Mouse (Mus musculus) MEL (cell line): ENCODE data around the gene D630039A03Rik. TPM values are rescaled to one million over a fixed set of nuclear protein-coding genes. Genes with fewer than 3 reads are reported as not detected.

Source experiments
- DNase-seq: peaks from one replicate; pipeline ENCODE4 v3.0.0; 2011; ENCODE audit warnings: low read depth, low spot score
- H3K27ac ChIP-seq: 2 replicates; pipeline ENCODE4 v1.5.1; 2012; ENCODE audit warnings: low read depth, mild to moderate bottlenecking, control low read depth, low read length, moderate library complexity; ENCODE audit not compliant: control insufficient read depth
- H3K27me3 ChIP-seq, 2 experiments: fragments of 150-350 bp in 1 of 2; sonication (generic) in 1 of 2; 2 replicates each; pipeline ENCODE4 v1.6.1; 2012; ENCODE audit warnings: low read length in 2 of 2, mild to moderate bottlenecking in 2 of 2, improper control_type of control experiment in 1 of 2, moderate library complexity in 1 of 2; ENCODE audit not compliant: insufficient read depth in 2 of 2, control insufficient read depth in 1 of 2
- H3K36me3 ChIP-seq, 2 experiments: 2 replicates each; pipeline ENCODE4 v1.6.1; 2012 to 2014; ENCODE audit warnings: low read length in 2 of 2, improper control_type of control experiment in 1 of 2, inconsistent platforms in 1 of 2, mild to moderate bottlenecking in 1 of 2; ENCODE audit not compliant: insufficient read depth in 2 of 2, control insufficient read depth in 1 of 2
- H3K4me1 ChIP-seq, 2 experiments: fragments of 150-350 bp in 1 of 2; sonication (generic) in 1 of 2; 2 replicates each; pipeline ENCODE4 v1.6.1; 2012; ENCODE audit warnings: low read length in 2 of 2, improper control_type of control experiment in 1 of 2, mild to moderate bottlenecking in 1 of 2; ENCODE audit not compliant: insufficient read depth in 2 of 2, control insufficient read depth in 1 of 2
- H3K4me3 ChIP-seq, 2 experiments: fragments of 150-350 bp in 1 of 2; sonication (generic) in 1 of 2; 2 replicates each; pipeline ENCODE4 v1.5.1; 2012; ENCODE audit warnings: low read depth in 2 of 2, low read length in 2 of 2, mild to moderate bottlenecking in 2 of 2, moderate library complexity in 2 of 2, control low read depth in 1 of 2, improper control_type of control experiment in 1 of 2; ENCODE audit not compliant: control insufficient read depth in 1 of 2, insufficient read depth in 1 of 2
- H3K79me2 ChIP-seq: 2 replicates; pipeline ENCODE4 v1.6.1; 2012; ENCODE audit warnings: mild to moderate bottlenecking, low read length, moderate library complexity; ENCODE audit not compliant: control insufficient read depth, poor library complexity, insufficient read depth
- H3K9ac ChIP-seq: 2 replicates; pipeline ENCODE4 v1.6.1; 2012; ENCODE audit warnings: low read depth, mild to moderate bottlenecking, control low read depth, low read length, moderate library complexity; ENCODE audit not compliant: control insufficient read depth, poor library complexity, severe bottlenecking
- H3K9me3 ChIP-seq: fragments of 150-350 bp; sonication (generic); replicated peaks from 2 replicates; pipeline ENCODE4 v1.6.1; 2012; ENCODE audit warnings: mild to moderate bottlenecking, low read length, improper control_type of control experiment, moderate library complexity; ENCODE audit not compliant: insufficient read depth
- E2F4 ChIP-seq: IDR thresholded peaks from 2 replicates; pipeline ENCODE4 v1.6.1; 2011; ENCODE audit warnings: low read depth, low read length, improper control_type of control experiment, borderline replicate concordance
- ELF1 ChIP-seq: IDR thresholded peaks from 2 replicates; pipeline ENCODE4 v1.6.1; 2014; ENCODE audit warnings: low read depth, mild to moderate bottlenecking, inconsistent platforms, low read length, improper control_type of control experiment, moderate library complexity
- EP300 ChIP-seq, 2 experiments: IDR thresholded peaks; 2 replicates each; pipeline ENCODE4 v1.6.1; 2011; ENCODE audit warnings: improper control_type of control experiment in 2 of 2, low read length in 2 of 2, low read depth in 1 of 2, mild to moderate bottlenecking in 1 of 2
- ETS1 ChIP-seq: IDR thresholded peaks from 2 replicates; pipeline ENCODE4 v1.6.1; 2012; ENCODE audit warnings: low read depth, mild to moderate bottlenecking, inconsistent platforms, low read length, improper control_type of control experiment, moderate library complexity
- GATA1 ChIP-seq: IDR thresholded peaks from 2 replicates; pipeline ENCODE4 v1.6.1; 2011; ENCODE audit warnings: low read depth, low read length, improper control_type of control experiment
- MAFK ChIP-seq: IDR thresholded peaks from 2 replicates; pipeline ENCODE4 v1.6.1; 2011; ENCODE audit warnings: low read depth, mild to moderate bottlenecking, low read length, improper control_type of control experiment, borderline replicate concordance
- MAX ChIP-seq: IDR thresholded peaks from 2 replicates; pipeline ENCODE4 v1.6.1; 2011; ENCODE audit warnings: low read length, improper control_type of control experiment
- MAZ ChIP-seq: IDR thresholded peaks from 2 replicates; pipeline ENCODE4 v1.6.1; 2012; ENCODE audit warnings: low read depth, mild to moderate bottlenecking, inconsistent platforms, low read length, improper control_type of control experiment
- MEF2A ChIP-seq: IDR thresholded peaks from 2 replicates; pipeline ENCODE4 v1.6.1; 2014; ENCODE audit warnings: low read depth, mild to moderate bottlenecking, inconsistent platforms, low read length, improper control_type of control experiment; ENCODE audit not compliant: poor library complexity, insufficient replicate concordance, severe bottlenecking; ENCODE audit errors: extremely low read depth
- MYC ChIP-seq: IDR thresholded peaks from 2 replicates; pipeline ENCODE4 v1.6.1; 2011; ENCODE audit warnings: low read depth, mild to moderate bottlenecking, low read length, improper control_type of control experiment, moderate library complexity
- NELFE ChIP-seq: IDR thresholded peaks from 2 replicates; pipeline ENCODE4 v1.6.1; 2011; ENCODE audit warnings: low read depth, low read length, improper control_type of control experiment
- POLR2A ChIP-seq, 2 experiments: IDR thresholded peaks; 2 replicates each; pipeline ENCODE4 v1.6.1; 2011 to 2012; ENCODE audit warnings: low read length in 2 of 2, mild to moderate bottlenecking in 2 of 2, control low read depth in 1 of 2, improper control_type of control experiment in 1 of 2, low read depth in 1 of 2, moderate library complexity in 1 of 2; ENCODE audit not compliant: control insufficient read depth in 1 of 2, insufficient read depth in 1 of 2, poor library complexity in 1 of 2
- RAD21 ChIP-seq: IDR thresholded peaks from 2 replicates; pipeline ENCODE4 v1.6.1; 2011; ENCODE audit warnings: mild to moderate bottlenecking, low read depth, low read length, improper control_type of control experiment
- SIN3A ChIP-seq: IDR thresholded peaks from 2 replicates; pipeline ENCODE4 v1.6.1; 2012; ENCODE audit warnings: low read length, improper control_type of control experiment, inconsistent platforms
- SMC3 ChIP-seq: IDR thresholded peaks from 2 replicates; pipeline ENCODE4 v1.6.1; 2011; ENCODE audit warnings: low read depth, low read length, improper control_type of control experiment
- TCF12 ChIP-seq: IDR thresholded peaks from 2 replicates; pipeline ENCODE4 v1.6.1; 2014; ENCODE audit warnings: low read depth, mild to moderate bottlenecking, inconsistent platforms, low read length, improper control_type of control experiment, moderate library complexity
- UBTF ChIP-seq: IDR thresholded peaks from 2 replicates; pipeline ENCODE4 v1.6.1; 2012; ENCODE audit warnings: low read depth, mild to moderate bottlenecking, inconsistent platforms, low read length, improper control_type of control experiment, moderate library complexity, borderline replicate concordance; ENCODE audit not compliant: insufficient read depth
- USF2 ChIP-seq, 2 experiments: IDR thresholded peaks; 2 replicates each; pipeline ENCODE4 v1.6.1; 2011 to 2012; ENCODE audit warnings: improper control_type of control experiment in 2 of 2, low read length in 2 of 2, borderline replicate concordance in 1 of 2, inconsistent platforms in 1 of 2, low read depth in 1 of 2, mild to moderate bottlenecking in 1 of 2; ENCODE audit not compliant: insufficient read depth in 1 of 2
- ZC3H11A ChIP-seq: IDR thresholded peaks from 2 replicates; pipeline ENCODE4 v1.6.1; 2012; ENCODE audit warnings: low read depth, mild to moderate bottlenecking, inconsistent platforms, low read length, improper control_type of control experiment
- ZKSCAN1 ChIP-seq: IDR thresholded peaks from 2 replicates; pipeline ENCODE4 v1.6.1; 2012; ENCODE audit warnings: low read depth, mild to moderate bottlenecking, inconsistent platforms, low read length, improper control_type of control experiment, moderate library complexity
- ZMIZ1 ChIP-seq: IDR thresholded peaks from 2 replicates; pipeline ENCODE4 v1.6.1; 2012; ENCODE audit warnings: low read depth, mild to moderate bottlenecking, inconsistent platforms, low read length, improper control_type of control experiment, moderate library complexity
- polyA plus RNA-seq, 2 experiments: library from polyadenylated mRNA; stranded (reverse) in 1 of 2; unstranded in 1 of 2; fragments of >175 nt in 1 of 2; fragments of >200 nt in 1 of 2; gene quantifications; 2 replicates each; pipeline versions ENCODE4 v1.2.1 to v1.2.4; 2012; ENCODE audit warnings: low replicate concordance in 2 of 2, low read depth in 1 of 2; ENCODE audit not compliant: insufficient read length in 2 of 2, insufficient read depth in 1 of 2, missing spikeins in 1 of 2
- total RNA-seq: library from RNA; depleted of rRNA; stranded (reverse); fragments of 300-350 nt; gene quantifications from 2 replicates; pipeline ENCODE4 v1.2.3, GENCODE M21; 2012

Gene D630039A03Rik
- total and polyA plus RNA-seq, 3 experiments = not detected

DNA sequence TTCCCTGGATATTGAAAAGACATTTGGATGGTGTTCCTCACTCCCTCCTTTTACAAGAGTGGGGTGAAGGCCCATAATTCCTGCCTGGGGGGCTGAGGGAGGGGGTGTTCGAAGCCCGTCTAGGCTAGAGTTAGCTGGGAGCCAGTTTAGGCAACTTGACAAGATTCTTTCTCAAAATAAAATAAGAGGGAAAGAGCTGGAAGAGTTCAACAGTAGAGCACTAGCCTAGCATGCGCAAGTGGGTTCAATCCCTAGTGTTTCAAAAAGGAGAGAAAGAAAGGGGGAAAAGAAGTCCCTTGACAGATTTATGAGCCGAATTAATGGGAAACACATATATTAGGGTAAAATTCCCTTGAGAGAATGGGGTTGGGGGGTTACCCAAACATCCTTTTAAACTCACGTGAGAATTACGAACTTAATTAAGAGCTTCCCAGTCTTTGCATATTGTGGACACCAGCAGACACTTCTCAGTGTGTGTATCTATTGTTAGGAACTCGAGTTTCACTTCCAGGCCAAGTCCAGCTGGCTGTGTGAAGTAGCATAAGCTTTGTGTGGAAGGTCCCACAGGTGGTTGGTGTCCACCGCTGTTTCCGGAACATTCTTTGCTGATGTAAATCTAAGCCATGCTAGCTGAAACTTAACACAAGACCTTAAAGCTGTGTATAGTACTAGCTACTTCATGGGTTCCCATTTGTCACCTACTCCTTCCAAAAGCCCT is 53.7 kb downstream of the D630039A03Rik start:
- TF ChIP-seq SMC3 (no peak), ETS1 (no peak), EP300 (IDR thresholded peaks at IDR 0.05; ENCODE audit: low read depth in 1 of 2, low read length in 2 of 2) (no peak), MAFK (no peak), MYC (no peak), ZC3H11A (no peak), ZMIZ1 (no peak), SIN3A (no peak)
- no peak overlapping the region for H3K9ac ChIP-seq
- no peaks in the 10 kb centered on the region for H3K9me3 ChIP-seq
- no peaks in the 10 kb centered on the region for H3K36me3 ChIP-seq
- no peak for DNase-seq
- H3K4me3 ChIP-seq = no peak overlapping the region
- H3K27ac ChIP-seq = no peak overlapping the region
- H3K4me1 ChIP-seq = no peaks in the 10 kb centered on the region; a peak in 1 of 4 replicates
- H3K79me2 ChIP-seq = no peaks in the 10 kb centered on the region
- H3K27me3 ChIP-seq = no peaks in the 10 kb centered on the region

DNA sequence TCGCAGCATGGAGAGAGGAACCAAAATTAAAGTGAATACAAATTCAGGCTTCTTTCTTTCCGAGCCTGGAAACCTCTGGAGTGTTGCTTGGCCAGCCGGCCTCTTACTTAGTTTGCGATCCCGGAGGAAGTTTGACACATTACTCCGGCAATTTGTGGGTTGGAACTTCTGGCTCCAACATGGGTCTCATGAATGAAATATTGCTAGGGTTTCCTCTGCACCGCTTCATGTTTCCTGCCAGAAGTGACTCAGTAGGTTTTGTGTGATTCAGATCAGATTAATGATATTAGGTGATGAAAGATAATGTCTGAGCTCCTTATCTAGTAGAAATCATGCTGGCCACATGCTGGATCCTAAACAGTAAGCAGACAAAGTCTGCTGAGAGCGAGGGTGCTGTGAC is 54.2 kb downstream of the D630039A03Rik start:
- no peaks in the 10 kb centered on the region for H3K9me3 ChIP-seq
- H3K4me1 ChIP-seq = no peaks in the 10 kb centered on the region; a peak in 1 of 4 replicates
- no peak overlapping the region for H3K4me3 ChIP-seq
- H3K27me3 ChIP-seq = no peaks in the 10 kb centered on the region
- TF ChIP-seq SIN3A (no peak), MAZ (no peak), USF2 (IDR thresholded peaks at IDR 0.05; ENCODE audit: borderline replicate concordance in 1 of 2, insufficient read depth in 1 of 2, low read depth in 1 of 2, low read length in 2 of 2) (no peak), POLR2A (IDR thresholded peaks at IDR 0.05; ENCODE audit: control insufficient read depth in 1 of 2, insufficient read depth in 1 of 2, low read depth in 1 of 2, low read length in 2 of 2, poor library complexity in 1 of 2) (no peak), NELFE (no peak), TCF12 (no peak), MEF2A (no peak), ELF1 (no peak), ZKSCAN1 (no peak), ZC3H11A (no peak), MAX (no peak), GATA1 (no peak), UBTF (no peak), ETS1 (no peak), RAD21 (no peak), E2F4 (no peak)
- no peak for DNase-seq
- no peaks in the 10 kb centered on the region for H3K79me2 ChIP-seq
- no peaks in the 10 kb centered on the region for H3K36me3 ChIP-seq
- no peak overlapping the region for H3K9ac ChIP-seq
- no peak overlapping the region for H3K27ac ChIP-seq
